Mouse (Mus musculus): ENCODE data around the gene Iqgap1. TPM values are rescaled to one million over a fixed set of nuclear protein-coding genes. Genes with fewer than 3 reads are reported as not detected.
"Not testable (repeated sequence)": the region's sequence is repeated elsewhere in the genome, so short reads cannot be mapped to it uniquely, and the experiment has no call there.

Gene Iqgap1
- polyA plus RNA-seq, 1 experiment from 2014 or later, result 27.3 TPM

DNA sequence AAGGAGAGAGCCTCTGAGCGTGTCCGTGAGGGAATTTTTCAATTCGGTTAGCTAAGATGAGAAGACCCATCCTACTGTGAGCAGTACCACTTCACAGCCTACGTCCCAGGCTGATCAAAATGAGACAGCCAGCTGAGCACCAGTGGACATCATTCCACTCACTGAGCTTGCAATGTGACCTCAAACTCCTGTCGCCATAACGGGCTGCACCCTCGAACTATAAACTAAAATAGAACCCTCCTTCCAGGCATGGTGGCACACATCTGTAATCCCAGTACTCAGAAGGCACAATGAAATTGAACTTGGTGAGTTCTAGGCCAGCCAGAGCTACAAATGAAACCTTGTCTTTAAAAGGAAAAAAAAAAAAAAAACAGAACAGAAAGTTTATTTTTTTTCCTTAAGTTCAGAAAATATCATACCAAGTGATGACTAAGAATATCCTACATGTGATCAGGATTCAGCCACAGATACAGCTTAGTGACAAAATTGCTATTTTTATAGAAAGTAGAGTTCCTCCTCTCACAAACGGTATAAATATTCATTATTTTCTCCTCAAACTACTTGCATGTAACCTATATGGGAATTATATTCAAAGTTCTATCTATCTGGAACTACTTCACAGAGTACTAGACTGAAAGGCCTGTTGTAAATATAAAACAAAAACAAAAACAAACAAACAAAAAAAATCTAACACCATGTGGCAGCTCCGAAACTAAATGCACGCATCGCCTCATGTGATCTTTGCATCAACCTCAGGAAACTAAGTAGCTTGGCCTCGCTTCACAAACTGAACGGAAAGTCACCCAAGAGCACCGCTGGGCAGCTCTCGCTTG, 50.9 kb downstream of the Iqgap1 start:
- ATAC-seq (ENCODE audit: low FRiP score, low read depth), result no peak
- no peaks in the 10 kb centered on the region for H3K36me3 ChIP-seq
- no peak overlapping the region for H3K4me2 ChIP-seq (replicated peaks)
- H3K4me1 ChIP-seq, result no peaks in the 10 kb centered on the region
- H3K27me3 ChIP-seq (replicated peaks), result no peaks in the 10 kb centered on the region
- H3K4me3 ChIP-seq, result no peak overlapping the region
- no peaks in the 10 kb centered on the region for H3K9me3 ChIP-seq
- no peak overlapping the region for H3K9ac ChIP-seq
- H3K27ac ChIP-seq, result no peak overlapping the region
- WGBS, result 91% methylated on average over 15 of the region's 15 CpGs

DNA sequence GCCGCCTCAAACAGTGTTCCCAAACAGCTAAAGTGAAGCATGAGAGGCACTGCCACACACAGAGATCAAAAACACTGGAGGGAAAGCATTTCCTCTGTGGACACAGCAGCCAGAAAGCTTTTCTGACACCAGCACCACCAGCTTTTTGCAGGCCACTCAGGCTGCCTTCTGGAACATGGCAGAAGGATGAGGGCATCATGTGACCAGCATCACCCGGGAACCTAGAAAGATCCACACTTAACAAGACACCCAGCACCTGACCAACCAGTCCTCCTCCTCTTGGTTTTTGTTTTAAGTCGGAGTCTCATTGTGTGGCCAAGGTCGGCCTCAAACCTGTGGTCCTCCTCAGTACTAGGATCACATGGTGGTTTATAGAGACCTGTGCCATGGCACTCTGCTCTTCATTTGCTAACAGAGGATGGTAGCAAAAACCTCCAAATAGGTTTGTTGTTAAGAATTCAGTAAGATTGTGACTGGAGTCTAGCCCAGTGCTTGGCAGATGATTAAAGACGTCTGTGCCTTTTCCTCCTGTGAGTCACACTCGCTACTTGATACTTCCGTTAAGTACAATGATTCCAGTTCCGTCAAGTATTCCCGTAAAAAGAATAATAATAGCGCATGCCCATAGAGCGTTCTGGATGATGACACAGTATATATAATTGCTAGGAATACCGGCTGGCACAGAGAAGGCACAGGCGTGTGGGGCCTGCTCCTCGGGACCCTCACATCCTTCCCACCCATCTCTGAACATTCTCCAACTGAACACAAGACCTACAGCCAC, 51.8 kb downstream of the Iqgap1 start:
- Histone ChIP-seq H3K4me3 (no peak overlapping the region), H3K27ac (no peak overlapping the region), H3K27me3 (replicated peaks) (no peaks in the 10 kb centered on the region), H3K9me3 (no peaks in the 10 kb centered on the region), H3K4me2 (replicated peaks) (no peak overlapping the region), H3K9ac (no peak overlapping the region), H3K4me1 (no peaks in the 10 kb centered on the region), H3K36me3 (no peaks in the 10 kb centered on the region)
- WGBS, result 87% methylated on average over 14 of the region's 14 CpGs
- no peak for ATAC-seq (ENCODE audit: low FRiP score, low read depth)

DNA sequence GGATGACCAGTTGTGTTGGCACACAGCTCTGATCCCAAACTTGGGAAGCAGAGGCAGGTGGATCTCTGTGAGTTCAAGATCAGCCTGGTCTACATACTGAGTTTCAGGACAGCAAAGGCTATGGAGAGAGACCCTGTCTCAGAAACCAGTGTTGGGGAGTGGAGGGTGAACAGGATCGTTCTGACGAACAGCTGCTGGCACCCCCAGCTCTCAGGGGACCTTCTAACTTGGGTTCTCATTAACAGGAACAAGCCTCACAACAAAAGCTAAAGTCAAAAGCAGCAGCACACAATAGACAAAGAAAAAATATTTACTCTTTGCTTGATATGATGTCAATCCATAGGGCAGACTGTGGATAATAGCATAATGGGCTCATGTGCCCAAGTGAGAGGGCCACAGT, 55.3 kb downstream of the Iqgap1 start:
- H3K4me3 ChIP-seq, result no peak overlapping the region
- no peaks in the 10 kb centered on the region for H3K4me1 ChIP-seq
- no peak overlapping the region for H3K4me2 ChIP-seq (replicated peaks)
- no peak for ATAC-seq (ENCODE audit: low FRiP score, low read depth)
- H3K36me3 ChIP-seq, result peaks cover 4% of the 10 kb centered on the region; the same call in 1 of the 2 replicates
- 74% methylated on average over 2 of the region's 2 CpGs for WGBS
- no peaks in the 10 kb centered on the region for H3K9me3 ChIP-seq
- no peak overlapping the region for H3K27ac ChIP-seq
- H3K9ac ChIP-seq, result no peak overlapping the region
- no peaks in the 10 kb centered on the region for H3K27me3 ChIP-seq (replicated peaks)

DNA sequence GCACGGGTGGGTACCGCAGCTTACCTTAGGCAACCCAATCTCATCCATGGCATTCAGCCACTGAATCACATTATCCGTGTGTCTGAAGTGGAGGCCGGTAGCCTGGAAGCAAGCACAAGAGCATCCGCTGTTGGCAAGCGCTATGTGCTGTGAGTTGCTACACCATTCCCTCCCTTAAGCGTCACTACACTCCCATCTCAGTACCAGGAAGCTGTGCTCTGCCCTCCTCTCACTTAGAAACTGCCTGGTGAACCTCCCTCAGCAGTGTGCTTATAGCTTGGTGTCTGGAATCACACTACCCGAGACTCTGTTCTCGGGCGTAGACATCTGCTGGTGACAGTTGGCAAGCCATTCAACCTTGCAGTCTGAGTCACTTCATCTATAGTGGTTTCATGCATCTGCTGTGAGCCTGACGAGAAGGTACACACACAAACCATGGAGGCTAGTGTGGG, 58.9 kb downstream of the Iqgap1 start:
- H3K27ac ChIP-seq, result no peak overlapping the region
- no peaks in the 10 kb centered on the region for H3K9me3 ChIP-seq
- no peaks in the 10 kb centered on the region for H3K4me1 ChIP-seq
- no peak for ATAC-seq (ENCODE audit: low FRiP score, low read depth)
- no peak overlapping the region for H3K4me3 ChIP-seq
- WGBS, result 89% methylated on average over 11 of the region's 11 CpGs
- no peak overlapping the region for H3K4me2 ChIP-seq (replicated peaks)
- H3K36me3 ChIP-seq, result peaks cover 4% of the 10 kb centered on the region; the same call in 1 of the 2 replicates
- no peaks in the 10 kb centered on the region for H3K27me3 ChIP-seq (replicated peaks)
- no peak overlapping the region for H3K9ac ChIP-seq

DNA sequence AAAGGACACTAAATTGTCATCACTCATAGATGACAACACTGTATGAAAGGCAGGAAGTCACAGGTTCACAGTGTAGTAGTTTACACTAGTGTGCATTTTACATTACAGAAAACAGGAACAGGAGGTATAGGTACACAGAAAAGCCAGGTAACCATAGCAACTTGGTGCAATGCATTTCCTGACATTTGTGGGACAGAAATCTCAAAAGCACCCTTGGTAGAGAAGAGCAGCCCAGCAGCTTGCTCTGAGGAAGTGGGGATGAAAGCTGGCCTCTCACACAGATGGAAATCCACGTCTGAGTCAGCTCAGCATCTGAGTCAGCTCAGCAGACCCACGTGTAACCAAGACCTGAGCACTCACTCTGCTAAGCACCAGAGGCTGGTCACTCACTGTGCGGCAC, 59.7 kb downstream of the Iqgap1 start:
- ATAC-seq (ENCODE audit: low FRiP score, low read depth), result no peak
- no peaks in the 10 kb centered on the region for H3K4me1 ChIP-seq
- H3K27ac ChIP-seq, result no peak overlapping the region
- peaks cover 4% of the 10 kb centered on the region; the same call in 1 of the 2 replicates for H3K36me3 ChIP-seq
- no peak overlapping the region for H3K9ac ChIP-seq
- H3K9me3 ChIP-seq, result no peaks in the 10 kb centered on the region
- H3K4me3 ChIP-seq, result no peak overlapping the region
- 76% methylated on average over 3 of the region's 3 CpGs for WGBS
- H3K27me3 ChIP-seq (replicated peaks), result no peaks in the 10 kb centered on the region
- no peak overlapping the region for H3K4me2 ChIP-seq (replicated peaks)

DNA sequence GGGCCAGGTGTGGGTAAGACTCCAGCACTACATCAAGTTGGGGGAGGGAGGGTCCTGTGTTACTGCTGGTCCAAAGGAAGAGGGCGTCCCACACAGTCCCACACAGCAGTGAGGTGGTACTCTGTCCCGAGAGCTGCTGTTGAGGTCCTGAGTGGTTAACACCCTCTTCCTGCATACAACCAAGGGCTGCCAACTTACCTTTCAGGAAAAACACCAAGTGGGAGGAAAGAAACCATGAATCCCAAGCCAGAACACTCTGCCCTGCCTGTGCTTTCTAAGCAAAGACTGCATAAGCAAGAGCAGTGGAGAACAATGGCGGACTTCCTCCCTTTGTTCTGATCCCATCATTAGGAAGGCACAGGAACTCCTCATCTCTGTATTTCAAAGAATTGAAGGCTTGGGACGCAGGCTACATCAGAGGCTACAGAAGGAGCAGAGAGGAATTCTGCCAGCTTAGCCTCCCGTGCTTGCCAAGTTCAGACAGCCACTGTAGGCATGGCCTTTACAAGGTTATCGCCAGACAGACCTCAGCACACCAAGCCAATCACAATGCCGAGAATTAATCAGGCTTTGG, 61.8 kb downstream of the Iqgap1 start:
- Histone ChIP-seq H3K36me3 (peaks cover 7% of the 10 kb centered on the region; the same call in 1 of the 2 replicates), H3K4me2 (replicated peaks) (no peak overlapping the region), H3K27me3 (replicated peaks) (no peaks in the 10 kb centered on the region), H3K27ac (no peak overlapping the region), H3K9me3 (no peaks in the 10 kb centered on the region), H3K9ac (no peak overlapping the region), H3K4me1 (no peaks in the 10 kb centered on the region), H3K4me3 (no peak overlapping the region)
- 69% methylated on average over 7 of the region's 7 CpGs for WGBS
- no peak for ATAC-seq (ENCODE audit: low FRiP score, low read depth)

DNA sequence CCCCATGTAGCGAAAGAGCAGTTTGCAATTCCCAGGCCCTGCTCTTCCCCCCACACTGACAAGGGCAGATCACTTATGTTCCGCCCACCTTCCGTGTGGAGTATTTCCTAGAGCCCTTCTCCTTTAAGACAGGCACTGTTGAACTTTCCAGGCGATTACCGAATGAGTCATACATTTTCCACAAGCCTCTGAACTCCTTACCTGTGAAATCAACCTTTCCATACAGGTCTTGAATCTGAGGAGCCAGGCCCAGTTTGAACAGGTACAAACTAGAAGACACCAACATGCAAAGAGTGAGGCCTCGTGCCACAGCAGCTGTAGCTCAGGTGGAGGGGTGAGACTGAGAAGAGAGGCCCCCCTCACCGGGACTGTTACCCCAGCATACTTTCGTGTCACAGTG, 63.5 kb downstream of the Iqgap1 start:
- H3K27me3 ChIP-seq (replicated peaks), result no peaks in the 10 kb centered on the region
- H3K4me1 ChIP-seq, result no peaks in the 10 kb centered on the region
- H3K27ac ChIP-seq, result no peak overlapping the region
- no peak overlapping the region for H3K4me3 ChIP-seq
- H3K9me3 ChIP-seq, result no peaks in the 10 kb centered on the region
- no peak for ATAC-seq (ENCODE audit: low FRiP score, low read depth)
- H3K9ac ChIP-seq, result no peak overlapping the region
- H3K36me3 ChIP-seq, result peaks cover 15% of the 10 kb centered on the region
- H3K4me2 ChIP-seq (replicated peaks), result no peak overlapping the region
- 88% methylated on average over 8 of the region's 8 CpGs for WGBS

DNA sequence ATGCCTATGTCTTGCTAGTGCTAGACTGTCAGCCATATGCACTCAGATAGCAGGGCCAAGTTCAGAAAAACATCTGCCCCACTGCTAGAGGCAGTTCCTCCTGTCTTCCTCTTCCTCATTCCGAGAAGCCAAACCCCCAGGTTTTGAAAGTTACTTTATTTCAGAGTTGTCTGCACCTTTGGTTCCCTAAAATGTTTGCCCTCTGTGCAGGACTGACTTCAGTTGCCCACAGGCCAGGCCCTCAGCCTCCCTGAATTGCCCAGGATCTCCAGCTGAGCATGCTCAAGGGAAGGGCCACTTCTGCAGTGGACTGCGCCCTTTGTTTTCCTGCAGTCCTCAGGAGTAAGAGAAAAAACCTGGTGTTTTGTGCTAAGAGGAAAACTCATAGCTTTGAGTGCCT, 71.7 kb downstream of the Iqgap1 start:
- Histone ChIP-seq H3K27me3 (replicated peaks) (no peaks in the 10 kb centered on the region), H3K27ac (no peak overlapping the region), H3K4me2 (replicated peaks) (no peak overlapping the region), H3K4me3 (no peak overlapping the region), H3K36me3 (peaks cover 47% of the 10 kb centered on the region), H3K9ac (no peak overlapping the region), H3K4me1 (no peaks in the 10 kb centered on the region), H3K9me3 (no peaks in the 10 kb centered on the region)
- WGBS, result 81% methylated on average over 2 of the region's 2 CpGs
- no peak for ATAC-seq (ENCODE audit: low FRiP score, low read depth)

DNA sequence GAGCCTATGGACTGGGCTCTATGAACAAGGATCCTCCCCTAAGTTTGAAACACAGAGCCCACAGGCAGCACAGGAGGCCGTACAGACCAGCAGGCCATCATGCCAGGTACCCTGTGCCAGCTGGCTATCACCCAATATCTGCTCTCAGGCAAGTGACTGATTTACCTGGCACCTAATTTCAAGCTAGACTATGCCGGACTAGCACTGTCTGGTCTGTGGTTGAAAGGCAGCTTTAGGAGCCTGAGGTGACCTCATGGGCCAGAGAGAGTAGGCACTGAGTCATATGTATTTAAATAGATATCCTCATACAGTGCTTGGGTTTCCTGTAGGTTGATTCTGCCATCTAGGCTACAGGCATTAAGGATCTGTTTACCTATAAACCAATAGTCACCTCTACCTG, 72.2 kb downstream of the Iqgap1 start:
- H3K27ac ChIP-seq, result no peak overlapping the region
- H3K36me3 ChIP-seq, result peaks cover 50% of the 10 kb centered on the region
- 93% methylated on average over 2 of the region's 2 CpGs for WGBS
- no peaks in the 10 kb centered on the region for H3K4me1 ChIP-seq
- no peaks in the 10 kb centered on the region for H3K9me3 ChIP-seq
- no peak overlapping the region for H3K9ac ChIP-seq
- no peak overlapping the region for H3K4me3 ChIP-seq
- H3K27me3 ChIP-seq (replicated peaks), result no peaks in the 10 kb centered on the region
- H3K4me2 ChIP-seq (replicated peaks), result no peak overlapping the region
- ATAC-seq (ENCODE audit: low FRiP score, low read depth), result no peak

DNA sequence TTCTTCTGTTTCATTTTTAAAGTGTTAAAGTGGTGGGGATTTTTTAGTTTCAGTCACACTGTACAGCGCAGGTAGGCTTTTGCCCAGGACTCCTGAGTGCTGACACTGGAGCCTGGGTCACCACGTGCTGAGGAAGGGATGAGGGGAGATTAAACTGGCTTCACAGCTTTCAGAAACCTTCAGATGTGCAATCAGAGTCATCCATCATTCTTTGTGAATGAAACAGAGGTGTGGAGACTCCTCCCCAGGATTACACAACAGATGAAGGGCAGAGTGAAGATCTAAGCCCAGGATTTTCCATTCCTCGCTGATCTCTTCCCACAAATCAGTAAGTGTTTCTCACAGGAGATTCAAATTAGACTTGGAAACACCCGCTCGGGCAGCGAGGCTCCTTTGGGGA, 76.2 kb downstream of the Iqgap1 start:
- H3K27ac ChIP-seq, result no peak overlapping the region
- no peaks in the 10 kb centered on the region for H3K9me3 ChIP-seq
- H3K4me2 ChIP-seq (replicated peaks), result no peak overlapping the region
- no peak for ATAC-seq (ENCODE audit: low FRiP score, low read depth)
- H3K27me3 ChIP-seq (replicated peaks), result no peaks in the 10 kb centered on the region
- 58% methylated on average over 6 of the region's 6 CpGs for WGBS
- peaks cover 44% of the 10 kb centered on the region for H3K36me3 ChIP-seq
- peaks cover 17% of the 10 kb centered on the region for H3K4me1 ChIP-seq
- no peak overlapping the region for H3K4me3 ChIP-seq
- H3K9ac ChIP-seq, result no peak overlapping the region

DNA sequence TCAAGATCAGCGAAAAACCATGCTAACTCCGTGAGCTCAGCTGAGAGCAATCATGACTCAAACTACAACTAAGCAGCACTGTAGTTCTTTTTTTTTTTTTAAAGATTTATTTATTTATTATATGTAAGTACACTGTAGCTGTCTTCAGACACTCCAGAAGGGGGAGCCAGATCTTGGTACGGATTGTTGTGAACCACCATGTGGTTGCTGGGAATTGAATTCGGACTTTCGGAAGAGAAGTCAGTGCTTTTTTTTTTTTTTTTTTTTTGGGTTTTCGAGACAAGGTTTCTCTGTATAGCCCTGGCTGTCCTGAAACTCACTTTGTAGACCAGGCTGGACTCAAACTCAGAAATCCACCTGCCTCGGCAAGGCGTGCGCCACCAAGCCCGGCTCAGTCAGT, 76.7 kb downstream of the Iqgap1 start:
- not testable (repeated sequence) for H3K9ac ChIP-seq; H3K27me3 ChIP-seq (replicated peaks); H3K4me3 ChIP-seq; H3K27ac ChIP-seq; ATAC-seq (ENCODE audit: low FRiP score, low read depth); H3K9me3 ChIP-seq; H3K4me2 ChIP-seq (replicated peaks)
- 88% methylated on average over 10 of the region's 10 CpGs for WGBS
- peaks cover 45% of the 10 kb centered on the region for H3K36me3 ChIP-seq
- peaks cover 17% of the 10 kb centered on the region for H3K4me1 ChIP-seq

DNA sequence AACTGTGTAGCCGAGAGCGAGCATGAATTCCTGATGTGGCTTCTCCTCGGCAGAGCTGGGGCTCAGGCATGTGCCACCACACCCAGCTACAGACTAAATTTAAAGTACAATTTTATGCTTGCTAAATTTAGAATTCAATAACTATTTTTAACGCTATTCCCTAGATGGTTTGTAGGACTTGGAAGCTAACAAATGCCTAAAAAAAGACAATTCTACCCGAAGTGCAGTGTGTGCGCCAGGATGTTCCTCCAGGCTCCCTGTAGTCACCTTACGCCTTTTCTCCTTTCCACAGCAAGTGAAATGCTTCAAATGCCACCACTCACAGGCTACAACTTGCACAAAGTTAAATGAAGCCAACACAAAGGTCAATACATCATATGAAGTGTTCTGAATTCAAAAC, 78.4 kb downstream of the Iqgap1 start:
- Histone ChIP-seq H3K27ac (no peak overlapping the region), H3K36me3 (peaks cover 53% of the 10 kb centered on the region)

More for the DNA sequence above, 78.4 kb downstream of the Iqgap1 start:
- no peak overlapping the region for H3K9ac ChIP-seq
- H3K4me2 ChIP-seq (replicated peaks), result no peak overlapping the region
- H3K4me1 ChIP-seq, result peaks cover 17% of the 10 kb centered on the region
- H3K27me3 ChIP-seq (replicated peaks), result no peaks in the 10 kb centered on the region
- no peak overlapping the region for H3K4me3 ChIP-seq
- no peak for ATAC-seq (ENCODE audit: low FRiP score, low read depth)
- no peaks in the 10 kb centered on the region for H3K9me3 ChIP-seq
- 82% methylated on average over 7 of the region's 7 CpGs for WGBS

Measured in neural tube, embryonic 12.5 days (tissue).